Mouse (Mus musculus) CH12.LX (cell line): Measurements from ENCODE around the gene Slc15a3. TPM values are rescaled to one million over a fixed set of nuclear protein-coding genes. Genes with fewer than 3 reads are reported as not detected.
A peak's percentile ranks its signal among the peaks of the same experiment; 100 is the strongest.

Experiments used
- DNase-seq: peaks from one replicate; pipeline ENCODE4 v3.0.0-alpha.2; 2013; ENCODE audit errors: extremely low read depth
- H3K27ac ChIP-seq: 2 replicates; pipeline ENCODE4 v1.5.1; 2012; ENCODE audit warnings: low read depth, mild to moderate bottlenecking, control low read depth, moderate library complexity; ENCODE audit not compliant: insufficient read depth
- H3K27me3 ChIP-seq: replicated peaks from 2 replicates; pipeline ENCODE3; 2012; ENCODE audit warnings: inconsistent platforms
- H3K36me3 ChIP-seq, 2 experiments: replicated peaks in 1 of 2; 2 replicates each; pipeline versions ENCODE3 to v1.6.1; 2012; ENCODE audit warnings: inconsistent platforms in 1 of 2, low read length in 1 of 2, mild to moderate bottlenecking in 1 of 2, mixed read lengths in 1 of 2, moderate library complexity in 1 of 2; ENCODE audit not compliant: control insufficient read depth in 1 of 2, insufficient read depth in 1 of 2
- H3K4me1 ChIP-seq, 2 experiments: 2 replicates each; pipeline ENCODE4 v1.6.1; 2012; ENCODE audit warnings: inconsistent platforms in 1 of 2, moderate library complexity in 1 of 2; ENCODE audit not compliant: insufficient read depth in 2 of 2, control insufficient read depth in 1 of 2
- H3K4me2 ChIP-seq: 2 replicates; pipeline ENCODE4 v1.6.1; 2012; ENCODE audit warnings: low read depth, mild to moderate bottlenecking, control low read depth; ENCODE audit not compliant: poor library complexity, insufficient read depth, severe bottlenecking
- H3K4me3 ChIP-seq, 3 experiments: fragments of 150-350 bp in 1 of 3; sonication (generic) in 1 of 3; replicated peaks in 1 of 3; 2 replicates each; pipeline versions ENCODE3 to v1.5.1; 2011 to 2012; ENCODE audit warnings: low read depth in 2 of 3, low read length in 2 of 3, mild to moderate bottlenecking in 2 of 3, moderate library complexity in 2 of 3, control low read depth in 1 of 3, improper control_type of control experiment in 1 of 3, inconsistent platforms in 1 of 3, mixed read lengths in 1 of 3; ENCODE audit not compliant: poor library complexity in 1 of 3
- H3K79me2 ChIP-seq: replicated peaks from 2 replicates; pipeline ENCODE4 v1.6.1; 2012; ENCODE audit warnings: mild to moderate bottlenecking, moderate library complexity; ENCODE audit not compliant: control insufficient read depth, poor library complexity, insufficient read depth, severe bottlenecking; ENCODE audit errors: extremely low read depth
- H3K9ac ChIP-seq: 2 replicates; pipeline ENCODE4 v1.6.1; 2012; ENCODE audit warnings: low read depth, mild to moderate bottlenecking, control low read depth, moderate library complexity; ENCODE audit not compliant: insufficient read depth
- H3K9me3 ChIP-seq: replicated peaks from 2 replicates; pipeline ENCODE3; 2012; ENCODE audit warnings: low read length, inconsistent platforms, mixed read lengths
- BHLHE40 ChIP-seq: IDR thresholded peaks from 2 replicates; pipeline ENCODE4 v1.6.1; 2011; ENCODE audit warnings: mild to moderate bottlenecking, low read depth, low read length, improper control_type of control experiment
- CHD1 ChIP-seq: IDR thresholded peaks from 2 replicates; pipeline ENCODE4 v1.6.1; 2012; ENCODE audit warnings: low read depth, low read length, improper control_type of control experiment, inconsistent platforms
- CTCF ChIP-seq, 2 experiments: IDR thresholded peaks in 1 of 2; conservative IDR thresholded peaks in 1 of 2; 2 replicates each; pipeline ENCODE4 v1.5.1; 2011 to 2012; ENCODE audit warnings: low read depth in 2 of 2, low read length in 2 of 2, improper control_type of control experiment in 1 of 2, inconsistent platforms in 1 of 2, mild to moderate bottlenecking in 1 of 2, moderate library complexity in 1 of 2
- E2F4 ChIP-seq: IDR thresholded peaks from 2 replicates; pipeline ENCODE4 v1.6.1; 2011; ENCODE audit warnings: low read depth, low read length, improper control_type of control experiment; ENCODE audit not compliant: insufficient replicate concordance
- HCFC1 ChIP-seq: IDR thresholded peaks from 2 replicates; pipeline ENCODE4 v1.6.1; 2012; ENCODE audit warnings: low read depth, mild to moderate bottlenecking, inconsistent platforms, low read length, improper control_type of control experiment
- IRF4 ChIP-seq: IDR thresholded peaks from 2 replicates; pipeline ENCODE4 v1.6.1; 2014; ENCODE audit warnings: low read depth, mild to moderate bottlenecking, inconsistent platforms, low read length, improper control_type of control experiment
- KAT2A ChIP-seq: IDR thresholded peaks from 2 replicates; pipeline ENCODE4 v1.6.1; 2012; ENCODE audit warnings: low read length, improper control_type of control experiment, inconsistent platforms; ENCODE audit not compliant: insufficient replicate concordance
- MAX ChIP-seq: IDR thresholded peaks from 2 replicates; pipeline ENCODE4 v1.6.1; 2011; ENCODE audit warnings: low read length, improper control_type of control experiment
- TBP ChIP-seq: conservative IDR thresholded peaks from 2 replicates; pipeline ENCODE4 v1.6.1; 2011; ENCODE audit warnings: low read depth, low read length, improper control_type of control experiment
- TCF12 ChIP-seq: IDR thresholded peaks from 2 replicates; pipeline ENCODE4 v1.6.1; 2014; ENCODE audit warnings: low read depth, mild to moderate bottlenecking, inconsistent platforms, low read length, improper control_type of control experiment
- USF1 ChIP-seq: IDR thresholded peaks from 2 replicates; pipeline ENCODE4 v1.6.1; 2014; ENCODE audit warnings: low read depth, mild to moderate bottlenecking, inconsistent platforms, low read length, improper control_type of control experiment
- USF2 ChIP-seq: conservative IDR thresholded peaks from 2 replicates; pipeline ENCODE4 v1.6.1; 2011; ENCODE audit warnings: low read depth, low read length, improper control_type of control experiment
- ZMIZ1 ChIP-seq: IDR thresholded peaks from 2 replicates; pipeline ENCODE4 v1.6.1; 2012; ENCODE audit warnings: low read depth, mild to moderate bottlenecking, inconsistent platforms, low read length, improper control_type of control experiment
- ZNF384 ChIP-seq: IDR thresholded peaks from 2 replicates; pipeline ENCODE4 v1.6.1; 2012; ENCODE audit warnings: low read depth, low read length, improper control_type of control experiment, inconsistent platforms
- dilution Hi-C: fragments of 300-500 bp; cut with MboI; formaldehyde crosslinking; loops from 2 replicates; pipeline ENCODE4 v1.14.3; 2020; ENCODE audit warnings: low sequenced_read_pairs; ENCODE audit not compliant: extremely low pct_unique_long_range_greater_than_20kb, extremely low pct_ligation_motif_present
- in situ Hi-C: fragments of 300-500 bp; cut with MboI; formaldehyde crosslinking; loops from 3 replicates; pipeline ENCODE4 v1.14.3; 2019; ENCODE audit warnings: low sequenced_read_pairs, low pct_ligation_motif_present, low pct_unique_long_range_greater_than_20kb, mixed read lengths
- polyA plus RNA-seq: library from polyadenylated mRNA; unstranded; fragments of >175 nt; gene quantifications from 2 replicates; pipeline ENCODE4 v1.2.1, GENCODE M21; 2012; ENCODE audit warnings: low read depth; ENCODE audit not compliant: insufficient read length
- total RNA-seq, 2 experiments: library from RNA; depleted of rRNA; stranded (reverse); fragments of 300-350 nt in 1 of 2; fragments of >200 nt in 1 of 2; gene quantifications; 2 replicates each; pipeline ENCODE4 v1.2.3; 2012 to 2014

The Slc15a3 gene
- total and polyA plus RNA-seq, 3 experiments = 84.5 to 219 (median 94.3) TPM

- Histone ChIP-seq H3K4me2 (peak overlapping the region; percentile 64), H3K4me1 (peaks cover 0 to 9% of the 10 kb centered on the region in 2 experiments; a peak in 1 of 4 replicates), H3K27me3 (no peaks in the 10 kb centered on the region), H3K79me2 (no peaks in the 10 kb centered on the region), H3K9ac (peak overlapping the region; percentile 0; the same call in 1 of the 2 replicates), H3K4me3 (no peak overlapping the region), H3K27ac (no peak overlapping the region), H3K9me3 (no peaks in the 10 kb centered on the region), H3K36me3 (no peaks in the 10 kb centered on the region)
- no peak for TF ChIP-seq KAT2A
- no peak for TF ChIP-seq CHD1
- TF ChIP-seq ZMIZ1 = no peak
- TF ChIP-seq IRF4 = no peak
- 0 out of 2 replicates have a peak, but pooled peaks have one; percentile 29 for TF ChIP-seq MAX
- peak; percentile 31; the same call in 1 of the 2 replicates for TF ChIP-seq BHLHE40
- TF ChIP-seq USF1 = no peak
- TF ChIP-seq E2F4 = no peak
- no peak for TF ChIP-seq TCF12
- no peak for TF ChIP-seq ZNF384
- 0 out of 2 replicates have a peak, but pooled peaks have one; percentile 7 for TF ChIP-seq USF2
- TF ChIP-seq CTCF (conservative IDR thresholded peaks at IDR 0.05 in 1 of 2, IDR thresholded peaks at IDR 0.05 in 1 of 2; ENCODE audit: low read depth in 2 of 2, low read length in 2 of 2) = no peak
- no peak for DNase-seq
- dilution Hi-C loops = no loop called here
- in situ Hi-C loops = no loop called here
These were observed 21.1 kb upstream of the Slc15a3 start for GRCm38 (mm10) chr19:10818217-10818946.

DNA sequence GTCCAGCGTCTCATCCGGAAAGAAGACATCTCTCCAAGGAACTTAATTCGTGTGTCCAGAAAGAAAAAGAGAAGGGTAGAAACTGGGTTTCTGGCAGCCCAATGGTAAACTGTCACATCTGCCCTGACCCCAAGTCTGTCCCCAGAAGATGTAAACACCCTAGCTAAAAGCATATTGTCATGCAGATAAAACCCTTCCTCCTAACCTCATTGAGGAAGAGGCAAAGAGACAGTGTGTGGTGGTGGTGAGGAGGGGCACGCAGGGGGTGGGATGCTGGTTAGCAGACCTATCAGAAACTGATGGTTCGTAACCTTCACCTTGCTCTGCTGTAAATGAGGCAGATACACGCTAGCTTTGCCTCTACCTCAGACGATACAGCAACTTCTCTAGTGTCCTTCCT is 18.2 kb upstream of the Slc15a3 start:
- in situ Hi-C loops = no loop called here
- H3K4me3 ChIP-seq = no peak overlapping the region

More for the DNA sequence above, 18.2 kb upstream of the Slc15a3 start:
- no peak overlapping the region for H3K4me2 ChIP-seq
- dilution Hi-C loops = no loop called here
- H3K4me1 ChIP-seq = peaks cover 0 to 9% of the 10 kb centered on the region in 2 experiments; a peak in 1 of 4 replicates
- no peaks in the 10 kb centered on the region for H3K36me3 ChIP-seq
- H3K9me3 ChIP-seq = no peaks in the 10 kb centered on the region
- H3K27ac ChIP-seq = no peak overlapping the region
- H3K27me3 ChIP-seq = no peaks in the 10 kb centered on the region
- H3K9ac ChIP-seq = no peak overlapping the region
- TF ChIP-seq HCFC1 (no peak), CHD1 (no peak), TBP (no peak)
- TF ChIP-seq, all 38 proteins: peak for 0
- no peaks in the 10 kb centered on the region for H3K79me2 ChIP-seq
- DNase-seq = no peak
